Mouse (Mus musculus) hindbrain, embryonic 13.5 days (tissue): ENCODE data around the gene Zbtb42. TPM values are rescaled to one million over a fixed set of nuclear protein-coding genes. Genes with fewer than 3 reads are reported as not detected.

ENCODE experiments used
- ATAC-seq: fragments of 200-750 bp; cut with Nextera tagmentation; 2 replicates; pipeline ENCODE4 v1.8.0; 2017; ENCODE audit warnings: moderate TSS enrichment; ENCODE audit not compliant: low FRiP score
- H3K27ac ChIP-seq: fragments of 300-500 bp; sonication (generic); 2 replicates; pipeline ENCODE4 v1.5.1; 2015; ENCODE audit warnings: inconsistent platforms, mild to moderate bottlenecking, moderate library complexity
- H3K27me3 ChIP-seq: fragments of 300-500 bp; sonication (generic); 2 replicates; pipeline ENCODE4 v1.6.1; 2015; ENCODE audit warnings: mild to moderate bottlenecking, inconsistent platforms
- H3K36me3 ChIP-seq: fragments of 300-500 bp; sonication (generic); 2 replicates; pipeline ENCODE4 v1.6.1; 2015; ENCODE audit warnings: mild to moderate bottlenecking, inconsistent platforms
- H3K4me1 ChIP-seq: fragments of 300-500 bp; sonication (generic); replicated peaks from 2 replicates; pipeline ENCODE4 v1.6.1; 2015; ENCODE audit warnings: inconsistent platforms
- H3K4me2 ChIP-seq: fragments of 300-500 bp; sonication (generic); 2 replicates; pipeline ENCODE4 v1.6.1; 2015; ENCODE audit warnings: inconsistent platforms, mild to moderate bottlenecking, moderate library complexity
- H3K4me3 ChIP-seq: fragments of 300-500 bp; sonication (generic); 2 replicates; pipeline ENCODE4 v1.5.1; 2015; ENCODE audit warnings: mild to moderate bottlenecking, inconsistent platforms
- H3K9ac ChIP-seq: fragments of 300-500 bp; sonication (generic); 2 replicates; pipeline ENCODE4 v1.6.1; 2015; ENCODE audit warnings: mild to moderate bottlenecking, inconsistent platforms
- H3K9me3 ChIP-seq: fragments of 300-500 bp; sonication (generic); 2 replicates; pipeline ENCODE4 v1.6.1; 2016; ENCODE audit warnings: inconsistent platforms
- WGBS: fragments of 180-500 bp; shearing (Covaris S2); methylation state at CpG from one replicate; pipeline ENCODE4 v1.1.7; 2015; 5-methylcytosine and 5-hydroxymethylcytosine counted together
- polyA plus RNA-seq: library from polyadenylated mRNA; unstranded; fragments of >200 nt; fragmentation: Nextera tagmentation; extraction: Ambion mirVana; gene quantifications from 2 replicates; pipeline ENCODE4 v1.2.1, GENCODE M21; 2015

Gene Zbtb42
- polyA plus RNA-seq, 1 experiment from 2014 or later = 4.6 TPM

GRCm38 (mm10) chr12:112700522-112700921 is 21.9 kb downstream of the Zbtb42 start:
- Histone ChIP-seq H3K27ac (peak overlapping the region; percentile 60; the same call in 1 of the 2 replicates), H3K4me3 (no peak overlapping the region)
- ATAC-seq = peak; percentile 58; the same call in 1 of the 2 replicates

GRCm38 (mm10) chr12:112702374-112703320 is 24.0 kb downstream of the Zbtb42 start:
- H3K27ac ChIP-seq = no peak overlapping the region
- H3K27me3 ChIP-seq = peaks cover 45% of the 10 kb centered on the region
- peaks cover 22% of the 10 kb centered on the region for H3K4me1 ChIP-seq
- ATAC-seq = no peak
- H3K9me3 ChIP-seq = no peaks in the 10 kb centered on the region
- no peak overlapping the region for H3K4me2 ChIP-seq
- no peaks in the 10 kb centered on the region for H3K36me3 ChIP-seq
- no peak overlapping the region for H3K9ac ChIP-seq
- WGBS = 76% methylated on average over 6 of the region's 6 CpGs
- H3K4me3 ChIP-seq = no peak overlapping the region

More at GRCm38 (mm10) chr12:112700522-112700921, 21.9 kb downstream of the Zbtb42 start:
- Histone ChIP-seq H3K4me1 (peaks cover 11% of the 10 kb centered on the region), H3K4me2 (0 out of 2 replicates have a peak overlapping the region, but pooled peaks have one; percentile 23), H3K27me3 (peaks cover 41% of the 10 kb centered on the region), H3K36me3 (no peaks in the 10 kb centered on the region), H3K9ac (peak overlapping the region; percentile 53; the same call in 1 of the 2 replicates), H3K9me3 (no peaks in the 10 kb centered on the region)
- 18% methylated on average over 15 of the region's 15 CpGs for WGBS

- H3K9ac ChIP-seq = peak overlapping the region; percentile 58; the same call in 1 of the 2 replicates
- peaks cover 31% of the 10 kb centered on the region for H3K27me3 ChIP-seq
- H3K36me3 ChIP-seq = no peaks in the 10 kb centered on the region
- WGBS = 12% methylated on average over 32 of the region's 32 CpGs
- ATAC-seq = peak; percentile 75
- H3K27ac ChIP-seq = no peak overlapping the region
- peaks cover 11% of the 10 kb centered on the region for H3K4me1 ChIP-seq
- peak overlapping the region; percentile 38 for H3K4me2 ChIP-seq
- H3K9me3 ChIP-seq = no peaks in the 10 kb centered on the region
- peak overlapping the region; percentile 13; the same call in 1 of the 2 replicates for H3K4me3 ChIP-seq
These were observed 28.3 kb downstream of the Zbtb42 start for GRCm38 (mm10) chr12:112706704-112707572.

- Histone ChIP-seq H3K36me3 (no peaks in the 10 kb centered on the region), H3K9ac (peak overlapping the region; percentile 58; the same call in 1 of the 2 replicates), H3K4me2 (peak overlapping the region; percentile 38; the same call in 1 of the 2 replicates), H3K9me3 (no peaks in the 10 kb centered on the region), H3K27ac (no peak overlapping the region), H3K27me3 (peaks cover 26% of the 10 kb centered on the region), H3K4me1 (peaks cover 11% of the 10 kb centered on the region), H3K4me3 (no peak overlapping the region)
- WGBS = 30% methylated on average over 8 of the region's 8 CpGs
- peak; percentile 56 for ATAC-seq
These were observed 28.9 kb downstream of the Zbtb42 start for GRCm38 (mm10) chr12:112707573-112707869.

- H3K9me3 ChIP-seq = no peaks in the 10 kb centered on the region
- no peak overlapping the region for H3K4me3 ChIP-seq
- peaks cover 4% of the 10 kb centered on the region; the same call in 1 of the 2 replicates for H3K27me3 ChIP-seq
- H3K27ac ChIP-seq = peak overlapping the region; percentile 1; the same call in 1 of the 2 replicates
- H3K4me1 ChIP-seq = no peaks in the 10 kb centered on the region
- no peak overlapping the region; the same call in 1 of the 2 replicates for H3K9ac ChIP-seq
- no peak for ATAC-seq
- H3K4me2 ChIP-seq = no peak overlapping the region
- H3K36me3 ChIP-seq = no peaks in the 10 kb centered on the region
- WGBS = 73% methylated on average over 3 of the region's 3 CpGs
These were observed 35.4 kb downstream of the Zbtb42 start for GRCm38 (mm10) chr12:112713984-112714383.

GRCm38 (mm10) chr12:112717140-112717539 is 38.5 kb downstream of the Zbtb42 start:
- Histone ChIP-seq H3K27me3 (peaks cover 23% of the 10 kb centered on the region), H3K36me3 (no peaks in the 10 kb centered on the region), H3K4me3 (no peak overlapping the region), H3K9me3 (no peaks in the 10 kb centered on the region), H3K4me2 (no peak overlapping the region), H3K27ac (no peak overlapping the region), H3K4me1 (peaks cover 5% of the 10 kb centered on the region), H3K9ac (no peak overlapping the region)
- ATAC-seq = no peak
- WGBS = 30% methylated on average over 7 of the region's 7 CpGs

GRCm38 (mm10) chr12:112718995-112719394 is 40.4 kb downstream of the Zbtb42 start:
- Histone ChIP-seq H3K9me3 (no peaks in the 10 kb centered on the region), H3K4me1 (peaks cover 20% of the 10 kb centered on the region), H3K36me3 (no peaks in the 10 kb centered on the region), H3K27ac (no peak overlapping the region), H3K4me2 (no peak overlapping the region), H3K9ac (no peak overlapping the region), H3K27me3 (peaks cover 29% of the 10 kb centered on the region), H3K4me3 (no peak overlapping the region)
- 74% methylated on average over 5 of the region's 5 CpGs for WGBS
- no peak for ATAC-seq

GRCm38 (mm10) chr12:112720216-112720615 is 41.6 kb downstream of the Zbtb42 start, which contains the start of gene Cep170b:
TSS of gene Cep170b (plus strand) at chr12:112720455.
- H3K9ac ChIP-seq = no peak within 1 kb of the TSS
- H3K36me3 ChIP-seq = peaks cover 2% of the 10 kb centered on the region; the same call in 1 of the 2 replicates
- no peak within 1 kb of the TSS for H3K27ac ChIP-seq

GRCm38 (mm10) chr12:112720890-112721423 is 42.3 kb downstream of the Zbtb42 start:
- Histone ChIP-seq H3K27ac (no peak overlapping the region), H3K4me1 (peaks cover 36% of the 10 kb centered on the region), H3K27me3 (peaks cover 29% of the 10 kb centered on the region), H3K36me3 (peaks cover 9% of the 10 kb centered on the region), H3K4me3 (peak overlapping the region; percentile 88; the same call in 1 of the 2 replicates), H3K4me2 (peak overlapping the region; percentile 83), H3K9me3 (no peaks in the 10 kb centered on the region), H3K9ac (no peak overlapping the region)
- ATAC-seq = no peak
- WGBS = 37% methylated on average over 12 of the region's 12 CpGs

More at GRCm38 (mm10) chr12:112720216-112720615, 41.6 kb downstream of the Zbtb42 start, which contains the start of gene Cep170b:
- 82% methylated on average over 6 of the region's 6 CpGs for WGBS
- no peak for ATAC-seq
- H3K4me2 ChIP-seq = peak within 1 kb of the TSS; percentile 83
- H3K27me3 ChIP-seq = peaks cover 29% of the 10 kb centered on the region
- peak within 1 kb of the TSS; percentile 88; the same call in 1 of the 2 replicates for H3K4me3 ChIP-seq
- no peaks in the 10 kb centered on the region for H3K9me3 ChIP-seq
- peaks cover 30% of the 10 kb centered on the region for H3K4me1 ChIP-seq

- peak overlapping the region; percentile 81 for H3K27ac ChIP-seq
- peaks cover 43% of the 10 kb centered on the region for H3K4me1 ChIP-seq
- H3K4me2 ChIP-seq = peak overlapping the region; percentile 83
- H3K27me3 ChIP-seq = peaks cover 29% of the 10 kb centered on the region
- 2% methylated on average over 53 of the region's 69 CpGs for WGBS
- H3K4me3 ChIP-seq = peak overlapping the region; percentile 88
- ATAC-seq = peak; percentile 44
- no peaks in the 10 kb centered on the region for H3K9me3 ChIP-seq
- H3K36me3 ChIP-seq = peaks cover 15% of the 10 kb centered on the region
- peak overlapping the region; percentile 97 for H3K9ac ChIP-seq
These were observed 43.0 kb downstream of the Zbtb42 start for GRCm38 (mm10) chr12:112721424-112722239.
